Mouse (Mus musculus) megakaryocyte, embryonic 14.5 days (primary cell): Measurements from ENCODE around the gene Aen.

Source experiments
- FLI1 ChIP-seq: IDR thresholded peaks from 2 replicates; pipeline ENCODE4 v1.6.1; 2012; ENCODE audit warnings: low read length, inconsistent platforms, mixed read lengths
- GATA1 ChIP-seq: IDR thresholded peaks from 3 replicates; pipeline ENCODE4 v1.6.1; 2012; ENCODE audit warnings: mixed read lengths, low read length, inconsistent platforms, borderline replicate concordance

DNA sequence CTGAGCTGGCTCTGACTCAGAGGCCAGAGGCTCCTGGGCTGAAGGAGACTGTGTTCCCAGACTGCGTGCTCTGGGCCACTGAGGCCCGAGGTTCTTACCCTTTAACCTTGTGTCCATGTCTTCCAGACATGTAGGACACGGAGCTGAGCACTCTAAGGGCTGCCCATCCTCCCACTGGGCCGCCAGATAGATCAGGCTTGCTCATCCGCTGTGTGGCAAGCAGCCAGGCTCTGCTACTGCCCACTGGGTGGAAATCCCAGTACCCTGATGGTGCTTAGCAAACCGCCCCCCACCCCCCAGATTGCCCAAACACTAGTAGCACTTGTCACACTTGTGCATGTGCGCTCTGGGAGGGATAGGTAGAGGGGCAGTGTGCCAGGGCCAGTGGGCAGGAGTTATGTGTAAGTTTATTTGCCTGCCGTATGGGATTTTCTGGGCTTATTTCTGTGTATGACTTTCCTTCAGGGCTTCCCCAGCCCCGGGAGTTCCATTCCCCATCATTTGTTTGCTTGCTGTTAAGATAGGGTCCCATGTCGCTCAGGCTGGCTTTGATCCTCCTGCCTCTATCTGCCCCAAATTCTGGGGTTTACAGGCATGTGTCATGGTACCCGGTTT, 19.3 kb downstream of the Aen start:
- TF ChIP-seq GATA1 (no peak), FLI1 (no peak)
